Mouse (Mus musculus): ENCODE data around the gene Cbx5. TPM values are rescaled to one million over a fixed set of nuclear protein-coding genes. Genes with fewer than 3 reads are reported as not detected.
A peak's percentile ranks its signal among the peaks of the same experiment; 100 is the strongest.
"Not testable (repeated sequence)": the region's sequence is repeated elsewhere in the genome, so short reads cannot be mapped to it uniquely, and the experiment has no call there.

Gene Cbx5
- polyA plus RNA-seq, 1 experiment from 2014 or later = 161 TPM

GRCm38 (mm10) chr15:103248401-103249313 is 9.0 kb upstream of the Cbx5 start:
- 80% methylated on average over 28 of the region's 28 CpGs for WGBS
- Histone ChIP-seq H3K36me3 (ENCODE audit: poor library complexity, severe bottlenecking) (peaks cover 53% of the 10 kb centered on the region), H3K4me3 (no peak overlapping the region), H3K9me3 (replicated peaks) (no peaks in the 10 kb centered on the region), H3K27me3 (0 out of 2 replicates have a peak, but pooled peaks cover 3% of the 10 kb centered on the region), H3K4me2 (no peak overlapping the region), H3K27ac (no peak overlapping the region), H3K4me1 (peaks cover 13% of the 10 kb centered on the region), H3K9ac (no peak overlapping the region)
- peak; percentile 31; the same call in 1 of the 2 replicates for ATAC-seq

- peak; percentile 11; the same call in 1 of the 2 replicates for ATAC-seq
- Histone ChIP-seq H3K9ac (no peak overlapping the region), H3K9me3 (replicated peaks) (no peaks in the 10 kb centered on the region), H3K27ac (no peak overlapping the region), H3K4me1 (peaks cover 21% of the 10 kb centered on the region), H3K27me3 (no peaks in the 10 kb centered on the region), H3K4me2 (no peak overlapping the region), H3K4me3 (no peak overlapping the region), H3K36me3 (ENCODE audit: poor library complexity, severe bottlenecking) (peaks cover 60% of the 10 kb centered on the region)
Measured at GRCm38 (mm10) chr15:103247782-103248400, 8.3 kb upstream of the Cbx5 start.

- no peak overlapping the region for H3K4me2 ChIP-seq
- ATAC-seq = no peak
- WGBS = 91% methylated on average over 9 of the region's 9 CpGs
- H3K9me3 ChIP-seq (replicated peaks) = no peaks in the 10 kb centered on the region
- H3K4me1 ChIP-seq = peaks cover 27% of the 10 kb centered on the region
- no peak overlapping the region for H3K9ac ChIP-seq
- peaks cover 67% of the 10 kb centered on the region for H3K36me3 ChIP-seq (ENCODE audit: poor library complexity, severe bottlenecking)
- no peaks in the 10 kb centered on the region for H3K27me3 ChIP-seq
- no peak overlapping the region for H3K4me3 ChIP-seq
- peak overlapping the region; percentile 14; the same call in 1 of the 2 replicates for H3K27ac ChIP-seq
Measured at GRCm38 (mm10) chr15:103247078-103247781, 7.6 kb upstream of the Cbx5 start.

GRCm38 (mm10) chr15:103245616-103246015 is 6.0 kb upstream of the Cbx5 start:
- peaks cover 81% of the 10 kb centered on the region for H3K36me3 ChIP-seq (ENCODE audit: poor library complexity, severe bottlenecking)
- no peak overlapping the region for H3K4me2 ChIP-seq
- peaks cover 33% of the 10 kb centered on the region for H3K4me1 ChIP-seq
- ATAC-seq = no peak
- no peaks in the 10 kb centered on the region for H3K27me3 ChIP-seq
- 83% methylated on average over 6 of the region's 6 CpGs for WGBS
- H3K9ac ChIP-seq = no peak overlapping the region
- no peaks in the 10 kb centered on the region for H3K9me3 ChIP-seq (replicated peaks)
- H3K27ac ChIP-seq = no peak overlapping the region
- no peak overlapping the region for H3K4me3 ChIP-seq

GRCm38 (mm10) chr15:103242885-103243284 is 3.3 kb upstream of the Cbx5 start:
- 65% methylated on average over 8 of the region's 8 CpGs for WGBS
- Histone ChIP-seq H3K4me3 (peak overlapping the region; percentile 64), H3K9me3 (replicated peaks) (no peaks in the 10 kb centered on the region), H3K27ac (no peak overlapping the region), H3K4me1 (peaks cover 43% of the 10 kb centered on the region), H3K27me3 (no peaks in the 10 kb centered on the region), H3K9ac (peak overlapping the region; percentile 80), H3K4me2 (peak overlapping the region; percentile 96), H3K36me3 (ENCODE audit: poor library complexity, severe bottlenecking) (peaks cover 64% of the 10 kb centered on the region)
- no peak for ATAC-seq

GRCm38 (mm10) chr15:103241071-103242018 is 1.7 kb upstream of the Cbx5 start:
- H3K27me3 ChIP-seq; H3K9me3 ChIP-seq (replicated peaks); ATAC-seq: not testable (repeated sequence)
- WGBS = 12% methylated on average over 12 of the region's 12 CpGs
- peak overlapping the region; percentile 96 for H3K4me2 ChIP-seq
- H3K27ac ChIP-seq = peak overlapping the region; percentile 86
- peak overlapping the region; percentile 64 for H3K4me3 ChIP-seq
- peaks cover 53% of the 10 kb centered on the region for H3K4me1 ChIP-seq
- peak overlapping the region; percentile 80 for H3K9ac ChIP-seq
- H3K36me3 ChIP-seq (ENCODE audit: poor library complexity, severe bottlenecking) = peaks cover 49% of the 10 kb centered on the region

GRCm38 (mm10) chr15:103240160-103241028 is 778 bp upstream of the Cbx5 start, which contains the start of gene Hnrnpa1:
Gene Hnrnpa1 (plus strand): TSS chr15:103240432.
- Histone ChIP-seq H3K4me2 (peak within 1 kb of the TSS; percentile 96), H3K9me3 (replicated peaks) (no peaks in the 10 kb centered on the region), H3K27me3 (no peaks in the 10 kb centered on the region), H3K4me3 (peak within 1 kb of the TSS; percentile 64), H3K4me1 (peaks cover 53% of the 10 kb centered on the region), H3K9ac (peak within 1 kb of the TSS; percentile 80), H3K27ac (peak within 1 kb of the TSS; percentile 92), H3K36me3 (ENCODE audit: poor library complexity, severe bottlenecking) (peaks cover 48% of the 10 kb centered on the region)
- ATAC-seq = peak; percentile 92
- under 1% methylated on average over 47 of the region's 47 CpGs for WGBS

GRCm38 (mm10) chr15:103239130-103239684 is 409 bp downstream of the Cbx5 start:
- peaks cover 51% of the 10 kb centered on the region for H3K36me3 ChIP-seq (ENCODE audit: poor library complexity, severe bottlenecking)

GRCm38 (mm10) chr15:103237295-103237694 is 2.3 kb downstream of the Cbx5 start:
- Histone ChIP-seq H3K9ac (no peak overlapping the region; the same call in 1 of the 2 replicates), H3K27me3 (no peaks in the 10 kb centered on the region), H3K36me3 (ENCODE audit: poor library complexity, severe bottlenecking) (peaks cover 36% of the 10 kb centered on the region), H3K4me1 (peaks cover 31% of the 10 kb centered on the region), H3K4me3 (0 out of 2 replicates have a peak overlapping the region, but pooled peaks have one; percentile 1), H3K9me3 (replicated peaks) (no peaks in the 10 kb centered on the region), H3K4me2 (peak overlapping the region; percentile 96), H3K27ac (no peak overlapping the region)
- WGBS = 91% methylated on average over 7 of the region's 7 CpGs
- ATAC-seq = no peak

More at GRCm38 (mm10) chr15:103239130-103239684, 409 bp downstream of the Cbx5 start:
- under 1% methylated on average over 26 of the region's 26 CpGs for WGBS
- Histone ChIP-seq H3K4me2 (peak overlapping the region; percentile 96), H3K4me1 (peaks cover 49% of the 10 kb centered on the region), H3K4me3 (peak overlapping the region; percentile 64), H3K27me3 (no peaks in the 10 kb centered on the region), H3K9me3 (replicated peaks) (no peaks in the 10 kb centered on the region), H3K27ac (peak overlapping the region; percentile 92), H3K9ac (peak overlapping the region; percentile 80)
- ATAC-seq = peak; percentile 90

GRCm38 (mm10) chr15:103233119-103233518 is 6.5 kb downstream of the Cbx5 start:
- ATAC-seq = no peak
- WGBS = 89% methylated on average over 2 of the region's 2 CpGs
- H3K4me1 ChIP-seq = peaks cover 22% of the 10 kb centered on the region

More at GRCm38 (mm10) chr15:103233119-103233518, 6.5 kb downstream of the Cbx5 start:
- no peak overlapping the region for H3K27ac ChIP-seq
- H3K9ac ChIP-seq = no peak overlapping the region
- no peak overlapping the region for H3K4me3 ChIP-seq
- H3K36me3 ChIP-seq (ENCODE audit: poor library complexity, severe bottlenecking) = peaks cover 21% of the 10 kb centered on the region
- no peaks in the 10 kb centered on the region for H3K9me3 ChIP-seq (replicated peaks)
- no peaks in the 10 kb centered on the region for H3K27me3 ChIP-seq
- H3K4me2 ChIP-seq = no peak overlapping the region

Data from forebrain, embryonic 13.5 days (tissue).